Mouse (Mus musculus): ENCODE measurements around the gene Ugt1a7c.

The Ugt1a7c gene

DNA sequence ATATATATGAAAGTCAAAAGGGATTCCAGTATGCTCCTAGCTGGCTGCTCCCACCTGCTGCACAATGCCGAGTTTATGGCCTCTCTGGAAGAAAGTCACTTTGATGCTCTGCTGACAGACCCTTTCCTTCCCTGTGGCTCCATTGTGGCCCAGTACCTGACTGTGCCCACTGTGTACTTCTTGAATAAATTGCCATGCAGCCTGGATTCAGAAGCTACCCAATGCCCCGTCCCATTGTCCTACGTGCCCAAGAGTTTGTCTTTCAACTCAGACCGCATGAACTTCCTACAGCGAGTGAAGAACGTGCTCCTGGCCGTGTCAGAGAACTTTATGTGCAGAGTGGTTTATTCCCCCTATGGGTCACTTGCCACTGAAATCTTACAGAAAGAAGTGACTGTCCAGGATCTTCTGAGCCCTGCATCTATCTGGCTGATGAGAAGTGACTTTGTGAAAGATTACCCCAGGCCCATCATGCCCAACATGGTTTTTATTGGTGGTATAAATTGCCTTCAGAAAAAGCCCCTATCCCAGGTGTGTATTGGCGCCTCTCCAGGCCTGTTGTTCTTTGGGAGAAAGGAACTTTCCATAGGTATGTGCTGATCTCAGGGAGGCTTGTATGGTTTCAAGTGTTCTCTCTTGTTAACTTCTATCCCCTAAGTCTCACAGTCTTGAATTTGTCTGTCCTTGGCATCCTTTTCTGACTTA, 117.6 kb downstream of the Ugt1a7c start:
- TF ChIP-seq GATA4 (IDR thresholded peaks at IDR 0.05; ENCODE audit: insufficient replicate concordance, low read length): no peak

DNA sequence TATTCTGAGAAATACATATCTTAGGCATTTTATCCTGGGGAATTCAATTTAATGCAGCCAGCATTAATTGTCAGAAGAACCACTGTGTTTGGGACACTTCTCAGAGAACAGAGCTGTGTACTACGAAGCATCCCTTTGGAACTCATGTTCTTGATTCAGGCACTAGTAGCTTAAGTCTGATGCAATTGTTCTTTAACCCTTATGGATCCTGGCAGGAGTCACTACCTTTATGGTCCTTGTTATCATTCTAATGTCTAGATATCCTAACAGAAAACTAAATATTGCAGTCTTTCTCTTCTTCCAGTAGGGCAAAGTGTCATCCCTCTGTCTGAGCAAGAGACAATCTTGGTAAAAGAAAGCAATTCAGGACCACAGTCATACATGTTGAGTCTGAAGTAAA, 118.2 kb downstream of the Ugt1a7c start:
- TF ChIP-seq GATA4 (IDR thresholded peaks at IDR 0.05; ENCODE audit: insufficient replicate concordance, low read length): no peak

DNA sequence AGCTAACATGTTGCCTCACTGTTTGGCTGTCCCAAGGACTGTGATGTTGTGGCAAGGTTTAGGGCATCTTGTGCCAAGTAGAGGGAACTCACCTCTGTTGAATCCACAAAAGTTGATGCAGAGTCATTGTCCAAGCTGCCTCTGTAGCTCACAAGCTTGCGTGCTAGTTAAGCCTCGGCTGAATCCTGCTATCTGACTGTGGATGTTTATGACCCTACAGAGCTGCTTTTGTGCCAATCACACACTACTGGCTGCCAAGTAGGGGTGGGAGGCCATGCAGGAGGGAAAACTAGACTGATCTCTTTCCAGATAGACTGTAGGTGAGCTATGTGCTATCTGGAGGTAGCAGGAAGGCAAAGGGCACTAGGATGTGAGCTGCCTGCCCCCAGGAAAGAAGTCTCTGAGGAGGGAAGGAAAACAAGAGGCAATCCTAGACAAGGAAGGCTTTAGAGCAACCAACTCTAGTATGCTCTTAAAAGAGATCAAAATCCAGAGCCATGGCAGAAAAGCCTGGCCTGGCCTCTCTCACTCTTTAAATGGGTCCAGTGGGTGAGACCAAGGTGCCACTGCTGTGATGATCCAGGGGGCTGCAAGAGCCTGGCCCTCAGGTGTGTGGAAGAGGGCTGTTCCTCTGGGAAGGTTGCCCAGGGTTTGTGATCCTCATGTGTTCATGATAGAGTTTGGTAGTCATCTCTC, 119.1 kb downstream of the Ugt1a7c start:
- TF ChIP-seq GATA4 (IDR thresholded peaks at IDR 0.05; ENCODE audit: insufficient replicate concordance, low read length): no peak

DNA sequence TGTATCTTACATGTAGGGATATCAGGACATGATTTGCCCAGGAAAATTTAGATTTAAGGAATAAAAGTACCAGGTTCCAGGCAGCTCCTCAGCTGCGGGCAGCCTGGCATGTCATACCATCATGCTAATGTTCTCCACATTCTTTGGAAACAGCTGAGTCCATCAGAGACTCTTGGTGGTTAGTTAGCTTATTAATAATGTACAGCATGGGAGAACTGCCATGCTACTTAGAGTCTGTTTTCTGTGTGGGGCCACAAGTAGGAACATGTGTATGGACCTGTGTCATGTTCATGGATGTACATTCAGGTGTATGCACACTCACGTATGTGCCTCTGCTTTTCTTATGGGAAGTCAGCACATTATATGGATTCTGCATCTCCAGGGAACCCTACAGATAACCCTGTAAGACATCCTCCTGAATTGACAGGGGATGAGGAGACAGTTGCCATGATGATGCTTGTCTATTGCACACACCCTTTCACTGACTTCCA, 119.6 kb downstream of the Ugt1a7c start:
- TF ChIP-seq GATA4 (IDR thresholded peaks at IDR 0.05; ENCODE audit: insufficient replicate concordance, low read length): no peak

DNA sequence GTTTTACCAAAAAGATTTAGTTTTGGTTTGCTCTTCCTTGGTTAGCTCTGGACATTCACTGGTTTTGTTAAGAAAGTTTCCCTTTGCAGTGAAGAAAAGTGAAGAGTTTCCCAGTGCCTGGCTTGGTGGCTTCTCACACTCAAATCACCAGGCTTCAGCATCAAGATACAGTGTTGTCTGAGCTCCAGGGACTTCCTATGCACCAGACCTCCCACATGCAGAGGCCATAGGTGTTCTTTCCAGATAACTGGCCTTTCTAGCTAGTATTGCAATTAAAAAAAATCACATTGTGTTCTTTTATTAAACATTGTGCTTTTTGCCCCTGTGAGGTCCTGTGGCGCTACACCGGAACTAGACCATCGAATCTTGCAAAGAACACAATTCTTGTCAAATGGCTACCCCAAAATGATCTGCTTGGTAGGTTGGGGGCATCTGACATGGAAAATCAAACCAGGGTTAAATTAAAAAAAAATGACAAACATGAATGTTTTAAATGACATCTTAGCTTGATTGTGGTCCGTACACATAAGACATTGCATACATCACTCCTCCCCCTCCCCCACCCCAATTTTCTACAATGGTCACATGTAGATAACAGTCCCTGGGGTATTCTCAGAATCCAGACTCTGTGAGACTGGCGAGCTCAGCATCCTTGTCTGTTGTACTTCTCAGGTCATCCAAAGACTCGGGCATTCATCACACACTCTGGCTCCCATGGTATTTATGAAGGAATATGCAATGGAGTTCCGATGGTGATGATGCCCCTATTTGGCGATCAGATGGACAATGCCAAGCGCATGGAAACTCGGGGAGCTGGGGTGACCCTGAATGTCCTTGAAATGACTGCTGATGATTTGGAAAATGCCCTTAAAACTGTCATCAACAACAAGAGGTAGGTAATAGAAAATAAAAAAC, 120.9 kb downstream of the Ugt1a7c start:
- TF ChIP-seq GATA4 (IDR thresholded peaks at IDR 0.05; ENCODE audit: insufficient replicate concordance, low read length): no peak

DNA sequence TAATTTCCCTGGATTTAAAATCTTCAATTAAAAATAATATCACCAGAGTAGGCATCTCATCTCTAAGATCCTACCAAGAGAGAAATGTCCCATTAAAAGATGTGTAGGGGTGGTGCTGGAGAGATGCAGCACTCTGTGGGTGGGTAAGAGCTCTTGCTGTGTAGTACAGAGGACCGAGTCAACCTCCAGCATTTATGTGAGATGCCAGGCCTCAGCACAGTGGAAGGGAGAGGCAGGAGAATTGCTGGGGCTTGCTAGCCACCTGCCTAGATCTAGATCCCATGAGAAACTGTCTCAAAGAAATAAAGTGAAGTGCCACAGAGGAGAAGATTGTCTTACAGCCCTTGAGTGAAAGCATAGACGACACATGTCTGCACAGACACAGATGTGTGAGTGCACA, 121.7 kb downstream of the Ugt1a7c start:
- TF ChIP-seq GATA4 (IDR thresholded peaks at IDR 0.05; ENCODE audit: insufficient replicate concordance, low read length): no peak

DNA sequence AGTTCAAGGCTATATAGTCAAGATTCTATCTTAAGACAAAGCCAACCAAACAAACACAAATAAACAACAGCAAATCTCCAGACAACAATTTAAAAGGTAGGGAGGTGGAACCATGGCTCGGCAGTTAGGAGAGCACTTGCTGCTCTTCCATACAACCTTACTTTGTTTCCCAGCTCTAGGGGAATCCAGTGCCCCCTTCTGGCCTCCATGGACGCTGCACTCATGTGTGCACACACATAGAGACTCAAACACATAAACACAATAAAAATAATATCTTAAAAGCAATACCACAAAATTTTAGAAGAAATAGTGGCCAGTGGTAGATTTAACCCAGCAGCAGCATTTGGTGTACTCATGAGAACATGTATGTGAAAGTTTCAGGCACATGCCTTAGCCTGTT, 122.3 kb downstream of the Ugt1a7c start:
- no peak for TF ChIP-seq GATA4 (IDR thresholded peaks at IDR 0.05; ENCODE audit: insufficient replicate concordance, low read length)

DNA sequence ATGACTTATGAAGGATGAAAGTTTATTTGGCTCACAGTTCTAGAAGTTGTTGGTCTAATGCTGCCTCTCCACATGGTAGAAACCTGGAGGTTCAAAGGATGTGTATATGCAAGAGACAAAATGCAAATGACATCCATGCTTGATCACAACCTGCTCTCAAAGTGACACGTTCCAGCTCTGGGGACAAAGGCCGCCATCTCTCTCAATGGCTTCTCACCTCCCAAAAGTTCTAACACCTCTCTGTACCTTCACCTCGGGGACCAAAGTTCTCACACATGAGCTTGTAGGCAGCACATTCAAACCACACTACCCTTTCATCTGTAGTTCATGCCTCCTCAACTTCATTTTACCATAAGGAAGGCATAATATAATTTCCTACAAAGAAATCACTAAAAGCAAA, 122.7 kb downstream of the Ugt1a7c start:
- TF ChIP-seq GATA4 (IDR thresholded peaks at IDR 0.05; ENCODE audit: insufficient replicate concordance, low read length): no peak

DNA sequence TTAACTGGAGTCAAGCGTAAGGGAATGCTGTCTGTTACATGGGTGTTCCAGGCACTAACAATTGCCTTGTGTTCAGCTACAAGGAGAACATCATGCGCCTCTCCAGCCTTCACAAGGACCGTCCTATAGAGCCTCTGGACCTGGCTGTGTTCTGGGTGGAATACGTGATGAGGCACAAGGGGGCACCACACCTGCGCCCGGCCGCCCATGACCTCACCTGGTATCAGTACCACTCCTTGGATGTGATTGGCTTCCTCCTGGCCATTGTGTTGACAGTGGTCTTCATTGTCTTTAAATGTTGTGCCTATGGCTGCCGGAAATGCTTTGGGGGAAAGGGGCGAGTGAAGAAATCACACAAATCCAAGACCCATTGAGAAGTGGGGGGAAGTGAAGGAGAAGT, 123.2 kb downstream of the Ugt1a7c start:
- TF ChIP-seq GATA4 (IDR thresholded peaks at IDR 0.05; ENCODE audit: insufficient replicate concordance, low read length): no peak

DNA sequence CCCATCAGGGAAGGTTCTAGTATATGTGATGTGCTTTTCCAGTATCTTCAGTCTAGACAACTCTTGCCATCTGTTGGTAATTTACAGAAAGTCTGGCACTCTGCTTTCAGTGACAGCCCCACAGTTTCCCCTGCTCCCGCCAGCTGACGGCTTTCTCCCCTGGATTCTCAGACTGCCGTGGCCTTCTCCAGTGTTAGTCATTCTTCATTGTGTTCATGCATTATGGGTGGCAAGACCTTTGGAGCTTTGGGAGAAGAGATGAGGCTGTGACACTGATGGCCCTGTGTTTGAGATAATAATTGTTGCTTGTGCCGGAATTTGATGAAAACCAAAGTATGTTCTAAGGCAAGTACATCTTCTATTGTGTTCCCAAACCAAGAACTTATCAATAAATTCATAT, 123.7 kb downstream of the Ugt1a7c start:
- TF ChIP-seq GATA4 (IDR thresholded peaks at IDR 0.05; ENCODE audit: insufficient replicate concordance, low read length): no peak

DNA sequence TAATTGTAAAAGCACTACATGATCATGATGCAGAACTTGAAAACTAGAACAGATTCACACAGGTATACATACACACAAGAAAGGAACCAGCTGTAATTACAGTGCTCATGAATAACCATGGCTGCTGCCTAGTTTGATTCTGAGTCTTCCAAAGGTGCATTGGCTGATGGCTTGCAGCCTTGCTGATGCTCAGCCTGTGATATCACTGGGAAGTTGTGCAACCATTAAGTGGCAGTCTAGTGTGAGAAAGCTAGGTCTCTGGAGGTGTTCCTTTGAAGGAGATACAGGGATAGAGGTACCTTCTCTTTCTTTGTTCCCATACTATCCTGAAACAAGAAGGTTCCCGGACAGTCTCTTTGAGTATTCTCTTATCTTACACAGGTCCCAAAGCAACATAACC, 124.2 kb downstream of the Ugt1a7c start:
- TF ChIP-seq GATA4 (IDR thresholded peaks at IDR 0.05; ENCODE audit: insufficient replicate concordance, low read length): no peak

DNA sequence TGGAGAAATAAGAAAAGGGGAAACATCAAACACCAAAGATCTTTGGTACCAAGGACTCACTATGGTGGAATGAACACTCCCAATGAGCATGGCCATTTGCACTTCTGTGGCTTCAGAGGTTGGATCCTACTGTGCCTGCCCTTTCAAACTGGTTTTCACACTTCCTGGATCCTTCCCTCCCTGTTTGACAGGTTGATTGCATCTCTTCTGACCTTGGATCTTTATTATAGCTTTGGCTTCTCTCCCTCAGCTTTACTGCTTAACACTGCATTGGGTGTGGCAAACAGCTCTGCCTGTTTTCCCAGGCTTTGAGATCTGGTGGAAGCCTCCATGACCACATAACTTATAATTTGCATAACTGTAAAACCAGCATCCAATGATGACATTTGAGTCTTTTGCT, 125.5 kb downstream of the Ugt1a7c start:
- TF ChIP-seq GATA4 (IDR thresholded peaks at IDR 0.05; ENCODE audit: insufficient replicate concordance, low read length): no peak

DNA sequence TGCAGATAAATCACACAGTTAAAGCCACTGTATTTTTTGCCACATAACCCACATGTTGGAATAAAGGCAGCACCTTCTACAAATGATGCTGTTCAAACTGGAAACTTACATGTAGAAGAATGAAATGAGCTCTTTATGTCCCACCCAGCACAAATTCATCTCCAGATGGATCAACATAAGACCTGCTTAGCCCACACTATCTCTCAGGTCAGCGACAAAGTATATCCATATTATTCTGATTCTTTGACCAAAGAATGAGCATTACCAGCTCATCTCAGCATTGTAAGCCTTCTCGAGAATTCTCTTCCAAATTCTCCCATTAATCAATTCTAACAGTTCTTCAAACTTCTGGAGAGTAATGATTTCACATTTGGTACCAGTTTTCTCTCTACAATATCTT, 127.4 kb downstream of the Ugt1a7c start:
- TF ChIP-seq GATA4 (IDR thresholded peaks at IDR 0.05; ENCODE audit: insufficient replicate concordance, low read length): no peak

DNA sequence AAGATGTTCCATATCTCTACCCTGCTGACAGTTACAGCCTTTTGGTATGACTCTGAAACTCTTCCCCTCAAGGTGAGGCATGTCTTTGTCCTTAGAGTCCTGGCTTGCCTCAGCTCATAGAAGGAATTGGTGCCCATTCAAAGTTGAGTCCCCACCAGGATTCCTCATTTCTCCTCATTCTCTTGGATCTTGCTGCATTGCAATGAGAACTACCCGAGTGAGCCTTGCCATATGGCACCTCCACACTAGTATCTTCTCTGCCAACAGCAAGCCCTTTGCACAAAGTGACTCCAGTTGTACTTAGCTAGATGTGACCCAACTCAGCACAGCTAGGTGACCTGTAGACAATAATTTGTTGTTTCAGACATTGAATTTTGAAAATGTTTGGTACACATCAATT, 128.7 kb downstream of the Ugt1a7c start:
- no peak for TF ChIP-seq GATA4 (IDR thresholded peaks at IDR 0.05; ENCODE audit: insufficient replicate concordance, low read length)

DNA sequence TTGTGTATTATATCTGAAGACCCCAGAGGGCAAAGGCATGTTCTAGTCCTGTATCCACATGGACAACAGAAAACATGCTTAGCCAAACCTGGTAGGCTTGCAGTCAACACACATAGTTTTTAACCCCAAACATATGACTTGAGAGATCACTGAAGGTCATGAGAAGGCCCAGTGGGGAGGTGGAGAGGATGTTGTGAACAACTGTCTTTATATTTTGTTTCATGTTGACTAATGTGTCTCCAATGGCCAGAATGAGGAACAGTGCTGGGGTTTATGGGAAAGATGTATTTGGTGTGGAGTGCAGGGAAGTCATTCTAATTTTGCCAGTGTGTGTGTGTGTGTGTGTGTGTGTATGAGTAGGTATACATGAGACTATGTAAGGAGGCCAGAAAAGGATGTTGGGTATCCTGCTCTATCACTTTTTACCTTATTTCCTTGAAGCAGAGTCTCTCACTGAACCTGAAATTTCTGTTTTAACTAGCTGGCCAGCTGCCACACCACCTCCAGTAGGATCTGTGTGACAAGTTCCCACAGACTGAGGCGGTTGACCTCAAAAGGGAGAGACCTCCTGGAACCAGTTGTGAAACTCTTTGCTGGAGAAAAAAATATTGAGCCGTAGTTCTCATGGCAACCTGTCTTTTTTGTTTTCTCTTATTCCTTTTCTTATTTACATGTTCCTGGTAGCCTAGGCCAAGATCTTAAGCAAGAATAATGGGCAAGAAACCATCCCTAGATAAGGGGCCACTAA, 129.3 kb downstream of the Ugt1a7c start:
- TF ChIP-seq GATA4 (IDR thresholded peaks at IDR 0.05; ENCODE audit: insufficient replicate concordance, low read length): no peak

Data from liver, adult (tissue).